In genomic region chr10:58672557-58673277, GRCm38 (mm10) we compare ENCODE assay signal across 13 mouse cellular contexts. TPM values are rescaled to one million over a fixed set of nuclear protein-coding genes. Genes with fewer than 3 reads are reported as not detected.
DNase-seq lines count a peak whose midpoint lies in the region; ATAC-seq lines count a peak whose summit lies in the region.
"Had no signal": no experiment of that assay in that cellular context is flagged by ENCODE, and none has a peak within 500 bp of the region (broad histone marks: within the 10 kb centered on the region; RNA-seq: fewer than 3 reads in every experiment).

No protein-coding gene starts in this region.

- peaks cover 2% of the 10 kb centered on the region; the same call in 1 of the 2 replicates for H3K4me1 ChIP-seq in lung, embryonic 16.5 days (replicated peaks; ENCODE audit: control insufficient read depth, insufficient read depth, low read length)
- H3K4me1 ChIP-seq in forebrain, embryonic 16.5 days (replicated peaks; ENCODE audit: control insufficient read depth, insufficient read depth, low read length) = peaks cover 21% of the 10 kb centered on the region
- peaks cover 27% of the 10 kb centered on the region for H3K4me1 ChIP-seq in midbrain, embryonic 10.5 days

- H3K27me3 ChIP-seq in lung, embryonic 16.5 days (ENCODE audit: control insufficient read depth, insufficient read depth, low read depth, low read length) = no peaks in the 10 kb centered on the region; the same call in 1 of the 2 replicates
- peaks cover 9% of the 10 kb centered on the region; the same call in 1 of the 2 replicates for H3K27me3 ChIP-seq in forebrain, embryonic 16.5 days (replicated peaks; ENCODE audit: control insufficient read depth, insufficient read depth, low read length)
- peaks cover 10% of the 10 kb centered on the region for H3K27me3 ChIP-seq in midbrain, embryonic 10.5 days (ENCODE audit: low read depth, poor library complexity, severe bottlenecking)

- peak overlapping the region; percentile 23; the same call in 1 of the 2 replicates for H3K4me2 ChIP-seq in lung, embryonic 16.5 days (ENCODE audit: low read depth, low read length)
- no peak overlapping the region; the same call in 1 of the 2 replicates for H3K4me2 ChIP-seq in forebrain, embryonic 16.5 days (ENCODE audit: low read length)

- no peak overlapping the region for H3K27ac ChIP-seq in lung, embryonic 16.5 days (ENCODE audit: low read length)
- H3K27ac ChIP-seq in forebrain, embryonic 16.5 days (ENCODE audit: low read length) = no peak overlapping the region
- peak overlapping the region; percentile 76 for H3K27ac ChIP-seq in midbrain, embryonic 10.5 days (replicated peaks)

- H3K4me3 ChIP-seq in lung, embryonic 16.5 days (ENCODE audit: low read length) = no peak overlapping the region
- no peak overlapping the region for H3K4me3 ChIP-seq in forebrain, embryonic 16.5 days (replicated peaks; ENCODE audit: low read length)
- peak overlapping the region; percentile 32; the same call in 1 of the 2 replicates for H3K4me3 ChIP-seq in midbrain, embryonic 10.5 days

- WGBS in lung, embryonic 16.5 days = 70% methylated on average over 10 of the region's 10 CpGs
- WGBS in forebrain, embryonic 16.5 days = 10% methylated on average over 10 of the region's 10 CpGs
- WGBS in midbrain, embryonic 10.5 days = 35% methylated on average over 10 of the region's 10 CpGs

- H3K9ac ChIP-seq in lung, embryonic 16.5 days (ENCODE audit: low read length) = no peak overlapping the region
- no peak overlapping the region for H3K9ac ChIP-seq in forebrain, embryonic 16.5 days (replicated peaks; ENCODE audit: low read depth, low read length)

- no peak for DNase-seq in lung, postnatal 4 days
- DNase-seq in midbrain, embryonic 10.5 days (ENCODE audit: low spot score) = peak; percentile 41
- DNase-seq in retina, embryonic 14.5 days (ENCODE audit: low spot score) = peak; percentile 40
- no peak for DNase-seq in heart, postnatal 14 days
- no peak for DNase-seq in cerebellum, postnatal 36 days
- DNase-seq in frontal cortex, postnatal 10 days (ENCODE audit: low spot score in 2 of 2) = no peak

- no peak for ATAC-seq in lung, embryonic 16.5 days (ENCODE audit: low read depth)
- ATAC-seq in forebrain, embryonic 16.5 days = peak; percentile 89

- H3K36me3 ChIP-seq in lung, embryonic 16.5 days (ENCODE audit: control insufficient read depth, insufficient read depth, low read length) = no peaks in the 10 kb centered on the region
- no peaks in the 10 kb centered on the region for H3K36me3 ChIP-seq in forebrain, embryonic 16.5 days (ENCODE audit: control insufficient read depth, insufficient read depth)
- H3K36me3 ChIP-seq in midbrain, embryonic 10.5 days = no peaks in the 10 kb centered on the region

- intact Hi-C loops in heart, postnatal 14 days (cut with DNase I) = no loop called here

- H3K9me3 ChIP-seq in lung, embryonic 16.5 days (ENCODE audit: control insufficient read depth, low read length) = no peaks in the 10 kb centered on the region
- no peaks in the 10 kb centered on the region for H3K9me3 ChIP-seq in forebrain, embryonic 16.5 days (ENCODE audit: control insufficient read depth, low read length)
- H3K9me3 ChIP-seq in midbrain, embryonic 10.5 days (replicated peaks) = no peaks in the 10 kb centered on the region

RNA-seq across cellular contexts. Expression of gene Edar, which starts 2.7 kb away (rescaled TPM):
- 0.23 and 0.35 TPM in 2 replicates for polyA plus RNA-seq in lung, embryonic 16.5 days (2015; fragmentation: Nextera tagmentation; extraction: Ambion mirVana)
- polyA plus RNA-seq in forebrain, embryonic 16.5 days (2015; fragmentation: Nextera tagmentation; extraction: Ambion mirVana) = 0.84 and 0.87 TPM in 2 replicates
- 0.67 and 0.73 TPM in 2 replicates for polyA plus RNA-seq in midbrain, embryonic 10.5 days (2016; fragmentation: Nextera tagmentation; extraction: Ambion mirVana)
- total RNA-seq in heart, postnatal 14 days (2021) = under 1 TPM; 0.39 to 0.69 TPM
- polyA plus RNA-seq: C2C12 had no signal

RNA-seq across cellular contexts. Expression of gene Gm17542, which starts 45.3 kb away (rescaled TPM):
- not detected in 2 replicates for polyA plus RNA-seq in lung, embryonic 16.5 days (2015; fragmentation: Nextera tagmentation; extraction: Ambion mirVana)
- not detected in 2 replicates for polyA plus RNA-seq in forebrain, embryonic 16.5 days (2015; fragmentation: Nextera tagmentation; extraction: Ambion mirVana)
- not detected in 2 replicates for polyA plus RNA-seq in midbrain, embryonic 10.5 days (2016; fragmentation: Nextera tagmentation; extraction: Ambion mirVana)
- total RNA-seq in heart, postnatal 14 days (2021) = not detected
- total RNA-seq: gastrocnemius, postnatal 36 days; layer of hippocampus, postnatal 10 days had no signal
- polyA plus RNA-seq: C2C12; heart, embryonic 16.5 days; lung, postnatal 0 days had no signal

Comparison
In these comparisons a context has a peak if more than half of its experiments do, and no peak if none do; other contexts are left out.
1. DNase-seq: peak in midbrain, embryonic 10.5 days (single experiment) and retina, embryonic 14.5 days (single experiment); none in lung, postnatal 4 days (0 of 2), heart, postnatal 14 days (0 of 2), cerebellum, postnatal 36 days (0 of 2) and frontal cortex, postnatal 10 days (0 of 2).